Mouse (Mus musculus): ENCODE results near the gene Grk2.
"Not testable (repeated sequence)": the region's sequence is repeated elsewhere in the genome, so short reads cannot be mapped to it uniquely, and the experiment has no call there.

The Grk2 gene

DNA sequence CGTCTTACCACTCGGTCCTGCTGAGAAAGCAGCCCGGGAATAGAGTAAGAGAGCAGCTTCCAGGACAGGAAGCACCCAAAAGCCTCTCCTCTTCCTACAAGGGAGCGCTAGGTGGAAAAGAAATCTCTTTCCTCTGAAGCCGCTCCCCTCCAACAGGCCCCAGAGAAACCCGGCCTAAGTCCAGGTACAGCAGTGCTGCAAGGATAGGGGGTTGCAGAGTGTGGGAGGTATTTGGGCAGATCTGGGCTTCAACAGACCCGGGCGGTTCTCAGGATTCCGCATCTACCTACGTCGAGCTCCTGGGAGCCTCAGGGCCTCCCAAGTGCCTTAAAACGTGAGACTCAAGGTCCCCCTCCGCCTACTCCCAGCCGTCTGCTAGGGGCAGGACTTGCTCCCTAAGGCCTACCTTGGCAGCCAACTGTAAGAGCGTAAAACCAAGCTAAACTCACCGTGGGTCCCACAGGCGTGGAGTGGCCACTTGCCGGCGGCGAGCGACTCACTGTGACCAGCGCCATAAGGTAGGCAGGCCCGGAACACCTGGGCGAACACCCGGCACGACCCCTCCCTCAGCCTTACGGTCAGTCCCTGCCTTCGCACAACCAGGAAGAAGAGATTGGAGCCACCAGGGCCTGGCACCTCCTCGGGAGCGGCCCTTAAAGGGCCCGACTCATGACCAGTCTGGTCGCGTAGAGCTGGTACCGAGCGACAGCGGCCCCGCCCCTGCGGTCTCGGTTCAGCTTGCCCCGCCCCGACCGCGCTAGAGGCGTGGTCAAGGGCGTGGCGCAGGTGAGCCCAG lies 37.3 kb downstream of the Grk2 start, which contains the start of gene Ssh3:
TSS of gene Ssh3 (minus strand) at position 615 of the 796 bp plus-strand sequence.
- DNase-seq: peak; percentile 77

DNA sequence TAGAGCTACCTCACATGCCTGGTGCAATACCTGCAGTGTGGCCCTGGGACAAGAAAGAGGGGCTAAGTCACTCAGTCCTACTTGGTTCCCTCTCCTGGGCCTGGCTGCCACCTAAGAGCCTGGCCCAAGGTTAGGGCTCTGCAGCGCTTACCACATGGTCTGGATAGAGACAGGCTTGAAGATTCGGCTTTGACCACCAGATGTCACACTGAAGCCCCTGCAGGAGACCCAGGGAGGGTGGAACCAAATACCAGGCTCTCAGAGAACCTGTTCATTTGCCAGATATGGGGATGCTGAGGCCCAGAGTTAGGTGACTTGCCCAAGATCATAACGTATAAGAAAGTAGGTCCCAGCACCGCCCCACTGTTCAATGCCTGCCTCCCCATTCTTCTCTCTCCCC lies 40.1 kb downstream of the Grk2 start:
- DNase-seq: peak; percentile 42

DNA sequence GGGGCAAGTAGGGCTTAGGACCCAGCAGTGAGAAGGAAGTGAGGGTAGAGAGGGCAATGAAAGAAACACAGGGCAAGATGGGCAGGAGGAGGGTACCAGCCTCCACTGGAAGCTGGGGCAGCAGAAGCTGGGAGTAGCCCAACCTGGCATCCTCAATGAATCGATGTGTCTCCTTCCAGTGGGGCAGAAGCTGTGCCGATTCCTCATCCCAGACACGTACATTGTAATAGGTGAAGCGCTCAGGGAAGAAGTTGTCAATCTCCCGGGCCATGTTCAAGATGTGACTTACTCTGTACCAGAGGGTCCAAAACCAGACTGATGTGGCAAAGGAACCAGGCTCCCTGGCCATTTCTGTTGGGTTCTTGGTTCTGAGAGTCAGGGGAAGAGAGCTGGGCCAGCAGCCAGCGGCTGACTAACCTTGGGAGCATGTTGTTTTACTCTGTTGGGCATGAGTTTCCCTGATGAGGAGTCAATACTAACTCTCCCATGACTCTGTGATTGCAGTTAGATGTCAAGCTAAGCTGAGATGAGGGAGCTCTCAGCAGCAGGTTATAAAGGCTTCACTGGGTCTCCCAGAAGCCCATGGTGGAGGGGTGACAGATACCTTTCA lies 41.7 kb downstream of the Grk2 start:
- no peak for DNase-seq

GRCm38 (mm10) chr19:4263702-4264101 lies 42.3 kb downstream of the Grk2 start:
- DNase-seq: peak; percentile 27

GRCm38 (mm10) chr19:4262756-4263155 lies 43.3 kb downstream of the Grk2 start:
- DNase-seq: peak; percentile 11

DNA sequence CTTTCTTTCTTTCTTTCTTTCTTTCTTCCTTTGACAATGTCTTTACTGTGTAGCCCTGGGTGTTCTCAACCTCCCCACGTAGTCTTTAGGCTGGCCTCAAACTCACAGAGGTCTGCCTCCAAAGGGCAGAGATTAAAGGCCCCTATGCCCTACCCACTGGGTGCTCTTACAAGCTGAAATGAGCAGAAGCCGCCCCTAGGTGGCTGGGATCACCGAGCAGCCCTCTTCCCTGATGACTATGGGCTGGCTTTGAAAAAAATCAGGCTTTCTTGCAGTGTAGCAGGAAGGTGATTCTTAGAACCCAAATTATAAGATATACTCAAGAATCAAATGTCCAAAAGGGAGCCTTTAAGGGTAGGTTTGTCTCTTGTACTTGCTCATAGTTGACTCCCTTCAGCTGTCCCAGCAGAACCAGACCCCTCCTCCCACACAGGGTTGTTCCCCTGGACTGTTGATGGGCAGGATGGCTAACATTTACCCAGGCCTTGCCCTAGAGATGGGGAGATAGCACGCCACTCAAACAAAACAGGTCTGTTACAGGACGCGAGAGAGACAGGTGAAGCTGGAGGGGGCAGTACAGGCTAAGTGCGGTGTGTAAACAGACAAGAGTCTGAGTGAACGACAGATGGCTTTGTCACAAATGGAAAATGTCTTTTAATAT lies 44.9 kb downstream of the Grk2 start:
- DNase-seq: peak; percentile 75

DNA sequence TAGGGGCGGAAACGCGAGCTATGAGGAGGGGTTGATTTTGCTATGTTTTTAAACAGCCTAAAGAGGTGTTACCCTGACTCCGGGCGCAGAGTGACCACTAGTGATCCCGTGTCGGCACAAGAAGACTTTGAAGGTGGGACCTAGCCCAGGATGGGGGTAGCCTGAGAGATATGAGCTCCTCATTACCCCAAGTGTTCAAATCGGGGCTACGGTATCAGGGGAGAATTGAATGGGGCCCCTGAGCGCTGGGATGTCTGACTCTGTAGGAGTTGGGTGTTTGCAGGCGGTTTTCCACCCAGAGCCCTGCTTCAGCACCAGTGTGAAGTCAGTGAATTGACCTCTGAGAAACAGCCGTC lies 48.1 kb downstream of the Grk2 start:
- DNase-seq: no peak

DNA sequence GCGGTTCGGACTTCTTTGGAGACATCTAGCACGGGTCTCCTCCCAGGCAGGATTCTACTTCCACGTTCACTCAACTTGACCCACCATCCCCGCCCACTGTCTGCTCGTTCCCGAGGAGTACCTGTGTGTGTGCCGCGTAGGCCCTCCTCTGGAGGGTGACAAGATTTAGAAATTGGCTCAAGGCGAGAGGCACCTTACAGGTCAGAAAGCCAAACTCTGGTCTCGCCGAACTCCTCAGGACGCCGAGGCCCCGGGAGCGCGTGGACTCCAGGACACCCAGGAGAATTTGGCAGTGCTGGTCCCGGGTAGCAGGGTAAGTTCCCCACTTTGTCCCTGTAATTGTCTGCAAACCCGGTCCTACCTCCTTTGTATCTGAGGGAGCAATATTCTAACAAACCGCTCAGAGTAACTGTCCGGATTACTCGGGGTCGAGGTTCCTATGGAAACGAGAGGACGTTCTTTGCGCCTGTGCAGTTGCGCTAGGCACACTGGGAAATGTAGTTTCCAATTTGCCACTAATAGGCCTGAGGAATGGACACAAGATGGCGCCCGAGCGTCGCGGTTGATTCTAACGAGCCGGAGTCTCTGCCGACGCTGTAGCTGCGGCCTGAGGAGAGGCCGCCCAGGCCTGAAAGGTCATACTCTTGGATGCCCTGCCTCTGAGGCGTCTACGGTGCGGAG lies 48.7 kb downstream of the Grk2 start:
- peak; percentile 95 for DNase-seq

DNA sequence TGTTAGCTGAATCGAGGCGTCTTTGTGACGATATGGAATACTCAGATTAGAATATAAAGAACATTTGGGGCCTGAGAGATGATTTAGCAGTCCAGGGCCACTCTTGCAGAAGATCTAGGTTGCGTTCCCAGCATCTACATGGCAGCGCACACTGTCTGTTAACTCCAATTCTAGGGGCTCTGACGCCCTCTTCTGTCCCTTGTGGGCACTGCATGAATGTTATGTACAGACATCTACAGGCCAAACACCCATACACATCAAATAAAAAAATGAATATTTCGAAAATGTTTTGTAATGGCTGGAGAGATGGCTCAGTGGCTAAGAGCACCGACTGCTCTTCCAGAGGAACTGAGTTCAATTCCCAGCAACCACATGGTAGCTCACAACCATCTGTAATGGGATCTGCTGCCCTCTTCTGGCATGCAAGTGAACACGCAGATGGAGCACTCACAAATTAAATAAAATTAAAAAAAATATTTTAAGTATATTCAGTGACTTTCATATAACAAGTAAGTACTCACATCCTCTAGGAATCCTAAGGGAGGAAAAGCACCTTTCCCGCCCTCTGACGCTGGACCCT lies 50.3 kb downstream of the Grk2 start:
- peak; percentile 45 for DNase-seq

GRCm38 (mm10) chr19:4254230-4254629 lies 51.8 kb downstream of the Grk2 start:
- peak; percentile 52 for DNase-seq

DNA sequence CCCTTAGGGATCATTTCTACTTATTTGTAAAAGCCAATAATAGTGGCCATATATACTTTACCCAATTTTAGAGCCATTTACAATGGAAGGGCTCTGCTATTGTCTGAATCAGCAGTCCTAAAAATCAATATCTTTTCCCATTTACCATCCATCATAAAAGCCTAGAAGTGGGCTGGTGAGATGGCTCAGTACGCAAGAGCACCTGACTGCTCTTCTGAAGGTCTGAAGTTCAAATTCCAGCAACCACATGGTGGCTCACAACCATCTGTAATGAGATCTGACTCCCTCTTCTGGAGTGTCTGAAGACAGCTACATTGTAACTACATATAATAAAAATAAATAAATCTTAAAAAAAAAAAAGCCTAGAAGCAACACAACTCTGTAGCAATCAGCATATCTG lies 57.3 kb downstream of the Grk2 start:
- DNase-seq: not testable (repeated sequence)

GRCm38 (mm10) chr19:4247010-4247409 lies 59.0 kb downstream of the Grk2 start:
- DNase-seq: peak; percentile 43

DNA sequence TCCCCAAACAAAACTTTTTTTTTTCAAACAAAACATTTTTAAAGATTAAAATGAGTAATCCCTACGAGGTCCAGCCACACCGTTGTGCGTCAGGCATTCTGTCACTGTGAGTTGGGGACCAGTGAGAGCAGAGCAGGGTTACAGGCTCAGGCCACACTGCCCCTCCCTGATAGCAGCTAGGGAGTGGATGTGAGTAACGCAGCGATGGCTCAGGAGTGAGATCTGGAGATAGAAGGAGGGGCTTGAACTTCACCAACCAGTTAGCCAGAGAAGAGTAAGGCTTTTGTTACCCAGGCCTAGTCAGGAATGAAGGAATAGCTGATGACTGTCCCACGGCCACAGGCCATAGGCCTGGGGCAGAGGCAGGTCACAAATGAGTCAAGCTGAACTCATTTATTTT lies 61.2 kb downstream of the Grk2 start:
- no peak for DNase-seq

DNA sequence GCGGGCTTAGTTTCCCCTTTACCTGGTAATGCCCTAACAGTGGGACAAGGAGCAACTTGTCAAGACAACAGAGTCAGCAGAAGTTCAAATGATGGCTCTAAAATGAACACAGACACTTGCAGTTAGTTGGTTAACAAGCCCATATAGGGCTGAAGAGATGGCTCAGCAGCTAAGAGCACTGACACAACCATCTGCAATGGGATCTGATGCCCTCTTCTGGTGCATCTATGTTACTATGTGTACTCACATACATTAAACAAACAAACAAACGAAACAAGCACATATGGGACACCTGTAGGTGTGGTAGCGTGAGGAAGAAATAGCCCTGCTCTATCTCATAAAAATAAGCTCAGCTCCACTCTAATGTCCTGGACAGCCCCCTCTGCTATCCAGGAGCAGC lies 63.6 kb downstream of the Grk2 start:
- no peak for DNase-seq

DNA sequence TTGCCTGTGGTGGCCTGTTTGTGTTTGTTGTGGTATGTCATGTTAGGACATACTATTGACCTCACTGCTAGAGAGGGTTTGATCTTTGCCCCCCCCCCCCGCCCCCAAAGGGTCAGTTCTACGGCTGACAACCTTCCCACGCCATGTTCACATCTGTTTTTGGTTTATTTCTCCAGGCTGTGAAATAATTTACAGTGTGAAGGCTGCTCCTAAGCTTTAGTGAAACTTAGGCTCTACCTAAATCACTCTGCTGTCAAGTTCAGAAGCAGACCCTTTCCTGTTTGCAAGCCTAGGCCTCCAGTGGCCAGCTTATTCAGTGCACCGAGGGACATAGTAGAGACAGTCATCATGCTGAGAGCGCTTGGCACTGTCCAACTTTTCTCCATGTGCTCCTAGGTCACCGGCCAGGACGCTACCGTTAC lies 65.8 kb downstream of the Grk2 start:
- no peak for DNase-seq

All from thymus, postnatal 4 days (tissue).